Mouse (Mus musculus) right cerebral cortex, adult 18-20 months (tissue): ENCODE measurements around the gene Riok1.

Experiments
- DNase-seq: peaks from one replicate; pipeline ENCODE4 v3.0.0; 2022; ENCODE audit warnings: mixed read lengths

Gene Riok1

DNA sequence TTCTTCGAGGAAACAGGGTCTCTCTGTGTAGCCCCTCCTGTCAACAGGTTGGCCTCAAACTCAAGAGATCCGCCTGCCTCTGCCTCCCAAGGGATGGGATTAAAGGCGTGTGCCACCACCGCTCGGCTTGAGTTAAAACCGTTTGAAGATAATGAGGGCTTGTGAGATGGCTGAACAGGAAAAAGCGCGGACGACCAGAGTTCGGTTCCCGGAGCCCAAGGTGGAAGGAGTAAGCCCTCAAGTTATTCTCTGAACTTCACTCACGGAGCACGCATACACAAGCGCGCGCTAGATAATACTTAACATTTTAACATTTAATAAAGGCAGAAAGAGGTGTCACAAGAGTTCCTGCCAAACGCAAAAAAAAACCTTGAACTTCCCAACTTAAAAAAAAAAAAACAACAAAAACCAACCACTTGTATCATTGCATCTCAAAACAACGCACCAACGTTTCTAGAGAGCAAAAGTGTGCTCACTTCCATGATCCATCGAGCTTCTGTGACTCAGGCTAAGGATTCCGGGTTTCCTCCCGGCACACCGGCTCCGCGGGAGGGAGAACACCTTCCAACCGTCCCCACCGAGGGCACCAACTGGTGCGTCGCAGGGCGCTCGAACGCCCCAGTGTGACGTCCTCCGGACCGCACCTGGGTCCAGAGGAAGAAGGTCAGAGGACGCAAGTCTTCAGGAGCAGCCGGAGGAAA is at the start of gene Riok1:
TSS of gene Riok1 (plus strand) at position 653 of the 701 bp plus-strand sequence.
- DNase-seq = no peak

DNA sequence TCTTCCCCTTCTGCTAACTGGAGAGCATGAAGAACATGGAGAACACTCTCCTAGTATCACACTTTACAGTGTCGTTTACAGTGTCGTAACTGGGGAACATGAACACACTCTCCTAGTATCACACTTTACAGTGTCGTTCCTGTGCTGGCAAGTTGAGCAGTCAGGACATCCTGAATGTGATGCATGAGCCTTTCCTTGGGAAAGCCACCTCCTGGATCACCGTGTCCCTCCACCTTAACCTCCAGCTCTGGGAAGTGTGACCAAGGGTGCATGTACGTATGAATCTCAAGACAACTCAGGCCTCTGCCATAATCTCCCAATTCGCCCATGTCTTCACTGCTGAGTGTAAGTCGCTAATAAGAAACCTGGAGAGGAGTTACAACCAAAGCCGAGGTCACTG is 47.1 kb upstream of the Riok1 start:
- no peak for DNase-seq

DNA sequence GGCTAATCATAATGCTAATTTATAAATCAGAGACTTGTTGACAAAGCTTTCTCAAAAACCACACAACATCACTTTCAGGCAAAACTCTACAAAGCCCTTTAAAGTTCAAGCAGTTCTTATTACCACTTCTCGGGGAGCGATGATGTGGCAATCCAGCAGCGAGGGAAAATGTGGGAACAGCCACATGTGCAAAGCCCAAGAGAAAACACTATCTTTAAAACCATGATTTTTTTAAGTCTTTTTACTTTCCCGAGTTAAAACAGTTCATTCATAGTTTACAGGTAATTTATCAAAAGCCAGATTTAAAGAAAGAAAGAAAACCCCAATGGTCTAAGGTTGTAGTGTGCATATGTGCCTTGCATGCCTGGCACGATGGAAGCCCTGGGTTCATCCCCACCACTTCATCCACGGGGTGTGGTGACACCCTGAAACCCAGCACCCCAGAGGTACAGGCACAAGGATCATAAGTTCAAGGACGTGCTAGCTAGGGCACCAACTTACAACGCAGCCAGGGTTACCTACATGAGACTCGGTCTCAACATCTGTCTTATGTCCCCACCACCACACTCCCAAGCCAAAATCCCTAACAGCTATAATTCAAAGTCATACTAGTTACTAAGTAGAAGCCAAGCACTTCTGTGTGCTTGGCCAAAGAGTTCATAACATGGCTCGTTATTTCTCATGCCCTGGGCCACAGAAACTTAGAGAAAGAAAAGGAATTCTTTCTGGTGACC is 44.0 kb upstream of the Riok1 start:
- DNase-seq = no peak

DNA sequence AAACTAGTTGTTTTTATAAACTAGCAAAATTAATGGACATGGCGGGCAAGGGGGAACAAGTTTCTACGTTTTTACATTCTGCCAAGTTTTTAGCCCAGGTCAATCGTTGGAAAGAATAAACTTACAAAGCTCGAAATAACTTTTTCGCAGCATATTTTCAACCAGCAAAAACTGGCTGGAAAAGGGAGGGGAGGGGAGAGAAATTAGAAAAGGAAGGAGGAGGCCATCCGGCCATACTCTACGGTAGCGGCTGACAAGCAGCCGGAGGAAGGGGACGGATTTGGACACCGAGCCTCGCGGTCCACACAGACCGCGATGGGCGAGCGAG is 43.5 kb upstream of the Riok1 start:
- no peak for DNase-seq

DNA sequence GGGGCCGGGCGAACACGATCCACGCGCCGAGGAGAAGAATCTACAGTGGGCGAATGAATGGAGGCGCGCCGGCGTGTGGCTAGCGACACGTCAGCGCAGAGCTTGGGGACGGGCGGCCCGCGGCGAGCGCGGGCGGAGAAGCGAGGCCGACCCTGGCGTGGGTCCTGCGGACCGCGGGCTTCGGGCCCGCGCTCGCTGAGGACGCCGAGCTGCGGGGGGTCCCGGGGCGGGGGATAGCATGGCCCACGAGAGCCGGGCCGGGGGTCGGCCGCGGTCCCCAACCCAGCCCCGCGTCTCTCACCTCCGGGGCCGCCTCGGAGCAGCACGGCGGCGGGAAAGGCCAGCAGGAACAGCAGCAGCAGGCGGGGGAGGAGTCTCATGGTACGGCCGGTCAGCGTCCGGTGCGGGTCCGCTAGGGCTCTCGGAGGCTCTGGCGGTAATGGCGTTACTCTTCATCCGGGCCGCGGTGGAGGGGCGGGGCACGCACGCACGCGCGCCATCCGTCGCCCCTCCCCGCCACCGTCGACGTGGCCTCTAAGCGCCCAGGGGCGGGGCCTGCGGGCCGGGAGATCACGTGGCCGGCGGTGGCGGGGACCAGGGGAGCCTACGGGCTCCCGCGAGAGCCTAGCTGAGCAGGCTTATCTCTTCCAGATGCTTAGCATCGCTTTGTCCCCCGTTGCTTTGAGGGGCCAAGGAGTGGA is 42.9 kb upstream of the Riok1 start, which contains the start of gene Ssr1:
TSS of gene Ssr1 (minus strand) at position 514 of the 701 bp plus-strand sequence.
- peak; percentile 97 for DNase-seq

DNA sequence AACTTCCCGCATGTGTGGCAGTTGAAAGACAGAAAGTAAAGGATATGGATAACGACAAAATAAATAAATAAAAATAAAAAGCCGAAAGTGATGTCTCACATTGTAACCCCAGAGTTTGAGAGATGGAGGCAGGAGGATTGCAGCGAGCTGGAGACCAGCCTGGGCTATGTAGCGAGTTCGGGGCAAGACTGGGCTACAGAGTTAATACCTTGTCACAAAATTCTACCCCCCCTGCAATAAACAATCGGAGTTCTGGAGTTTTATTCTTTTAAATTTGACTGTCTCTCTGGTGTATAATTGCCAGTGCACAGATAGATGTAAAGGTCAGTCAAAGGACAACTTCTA is 42.4 kb upstream of the Riok1 start:
- DNase-seq = no peak

DNA sequence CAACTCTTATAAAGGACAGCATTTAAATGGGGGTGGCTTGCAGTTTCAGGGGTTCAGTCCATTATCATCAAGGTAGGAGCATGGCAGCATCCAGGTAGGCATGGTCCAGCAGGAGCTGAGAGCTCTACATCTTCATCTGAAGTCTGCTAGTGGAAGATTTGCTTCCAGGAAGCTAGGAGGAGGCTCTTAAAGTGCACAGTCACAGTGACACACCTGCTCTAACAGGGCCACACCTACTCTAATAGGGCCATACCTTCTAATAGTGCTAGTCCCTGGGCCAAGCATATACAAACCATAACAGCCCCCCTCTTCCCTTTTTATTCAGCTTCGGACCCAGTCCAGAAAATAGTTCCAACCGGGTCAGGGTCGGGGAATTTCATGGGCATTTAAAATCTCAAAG is 37.1 kb upstream of the Riok1 start:
- no peak for DNase-seq

DNA sequence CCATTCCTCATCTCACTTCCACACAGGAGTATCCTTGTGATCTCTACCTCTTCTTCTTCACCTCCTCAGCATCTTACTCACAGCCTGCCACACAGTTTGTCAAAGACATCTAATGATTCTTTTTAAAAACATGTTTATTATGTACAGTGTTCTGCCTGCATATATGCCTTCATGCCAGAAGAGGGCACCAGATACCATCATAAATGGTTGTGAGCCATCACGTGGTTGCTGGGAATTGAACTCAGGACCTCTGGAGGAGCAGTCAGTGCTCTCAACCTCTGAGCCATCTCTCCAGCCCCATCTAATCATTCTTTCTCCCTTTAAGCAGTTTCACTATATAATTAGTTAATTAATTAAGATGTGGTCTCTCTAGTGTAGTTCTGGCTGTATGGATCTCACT is 34.3 kb upstream of the Riok1 start:
- DNase-seq = no peak

DNA sequence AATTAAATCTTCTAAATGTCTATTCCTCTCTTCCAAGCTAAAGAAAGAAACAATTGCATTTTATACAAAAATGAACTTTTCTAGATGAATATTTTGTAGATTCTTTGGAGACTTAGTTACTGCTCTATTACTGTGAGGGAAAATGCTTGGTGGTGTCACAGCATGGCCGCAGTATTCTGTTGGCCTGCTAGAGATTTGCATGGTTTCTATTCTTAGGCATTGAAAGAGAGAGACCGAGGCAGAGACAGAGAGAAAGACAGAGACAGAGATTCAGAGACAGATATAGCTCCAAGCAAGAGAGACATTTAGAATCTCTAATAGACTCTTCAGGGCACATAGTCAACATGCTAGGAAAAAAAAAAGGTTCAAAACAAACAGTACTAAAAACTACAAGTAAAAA is 28.8 kb upstream of the Riok1 start:
- DNase-seq = no peak

DNA sequence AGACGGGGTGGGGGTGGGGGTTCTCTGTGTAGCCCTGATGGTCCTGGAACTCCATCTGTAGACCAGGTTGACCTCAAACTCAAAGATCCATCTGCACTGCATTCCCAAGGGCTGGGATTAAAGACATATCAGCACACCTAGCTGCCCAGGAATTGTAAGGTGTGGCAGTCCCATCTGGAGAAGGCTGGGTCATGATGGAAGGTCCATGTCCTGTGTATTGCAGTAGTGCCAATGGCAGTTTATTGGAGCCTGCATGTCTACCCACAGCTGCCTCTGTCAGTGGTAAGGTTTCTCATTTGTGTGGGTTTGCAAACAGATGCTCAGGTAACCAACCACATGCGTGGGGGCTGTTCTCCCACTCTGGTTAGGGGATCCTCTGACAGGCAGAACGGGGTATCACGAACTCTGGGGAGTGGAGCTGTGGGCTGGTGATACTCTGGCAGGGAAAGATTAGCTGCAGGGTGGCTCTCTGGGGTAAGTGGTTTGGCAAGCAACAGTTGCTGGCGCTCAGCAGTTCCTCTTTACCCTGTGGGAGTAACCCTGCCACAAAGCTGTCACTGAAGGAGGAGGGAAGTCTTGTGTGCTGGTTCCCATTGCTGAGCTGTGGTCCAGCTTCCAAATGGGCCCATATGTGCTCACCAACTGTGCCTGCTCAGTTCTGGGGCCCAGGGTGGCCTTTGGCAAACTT is 26.9 kb upstream of the Riok1 start:
- DNase-seq = no peak

DNA sequence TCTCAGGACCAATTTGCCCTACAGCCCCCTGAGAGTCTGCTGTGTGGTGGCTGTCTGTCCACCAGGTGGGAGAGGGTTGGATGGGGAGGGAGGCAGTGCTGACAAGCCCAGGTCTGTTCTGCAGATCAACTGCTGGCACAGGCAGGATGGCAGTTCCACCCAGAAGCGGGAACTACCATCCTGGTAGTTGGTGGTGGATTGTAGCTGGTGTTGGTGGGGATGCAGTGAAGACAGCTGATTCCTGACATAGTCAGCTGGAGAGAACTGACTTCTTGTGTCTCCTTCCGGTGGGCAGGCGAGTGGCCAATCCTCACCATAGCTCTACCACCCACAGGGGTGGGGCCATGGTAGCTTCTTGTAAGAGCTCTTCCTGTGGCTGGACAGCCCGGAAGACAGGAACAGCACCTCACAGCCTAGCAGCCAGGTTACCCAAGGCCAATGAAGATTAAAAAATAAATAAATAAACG is 26.3 kb upstream of the Riok1 start:
- DNase-seq = no peak

DNA sequence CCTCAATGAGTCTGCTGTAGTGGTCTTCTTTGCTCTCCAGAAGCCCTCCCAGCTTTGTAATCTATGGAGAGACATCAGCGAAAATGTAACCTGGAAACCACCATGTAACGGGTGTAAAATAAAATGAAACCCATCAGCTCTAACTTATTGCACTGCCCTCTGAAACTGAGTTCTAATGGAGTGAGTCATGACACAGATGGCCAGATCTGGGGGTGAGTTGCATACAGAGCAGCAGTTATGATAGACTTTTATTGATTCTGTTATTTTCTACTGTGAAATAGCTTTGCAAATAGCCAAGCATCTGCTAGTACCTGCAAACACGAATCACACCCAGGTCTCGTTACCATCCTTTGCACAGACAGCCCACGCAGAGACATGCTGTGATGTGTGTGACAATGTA is 24.4 kb upstream of the Riok1 start:
- DNase-seq = no peak

DNA sequence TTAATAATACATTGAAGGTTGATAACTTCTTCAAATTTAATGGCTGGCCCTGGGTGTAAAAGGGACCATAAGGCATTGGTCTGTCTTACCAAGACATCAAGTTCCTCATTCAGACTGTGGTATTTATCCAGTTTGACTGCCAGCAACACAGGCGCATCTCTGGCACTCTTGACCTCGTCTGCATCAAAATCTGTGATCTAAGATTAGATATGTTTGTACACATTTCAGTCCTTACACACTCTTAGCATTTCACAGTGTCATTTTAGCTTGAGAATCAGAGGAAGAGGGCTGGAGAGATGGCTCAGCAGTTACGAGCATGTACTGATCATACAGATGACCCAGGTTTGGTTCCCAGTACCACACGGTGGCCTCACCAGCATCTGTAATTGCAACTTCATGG is 21.2 kb upstream of the Riok1 start:
- DNase-seq = no peak

DNA sequence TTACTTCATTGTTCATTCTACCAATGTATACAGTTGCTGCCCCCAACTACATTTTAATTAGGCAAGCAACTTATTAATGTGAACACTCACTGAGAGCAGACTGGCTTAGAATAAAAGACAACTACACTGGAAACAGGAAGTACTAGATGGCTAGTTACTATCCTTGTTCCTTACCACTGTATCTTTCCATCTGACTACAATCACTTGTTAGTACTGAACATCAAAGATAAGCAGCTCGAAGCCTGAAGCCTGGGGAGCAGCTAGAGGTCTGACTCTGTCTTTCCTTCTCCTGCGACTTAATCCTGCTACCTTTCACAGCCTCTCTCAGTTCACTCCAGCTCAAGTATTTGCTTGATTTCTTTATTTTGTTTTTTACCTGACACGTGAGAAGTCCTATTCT is 18.0 kb upstream of the Riok1 start:
- DNase-seq = no peak

DNA sequence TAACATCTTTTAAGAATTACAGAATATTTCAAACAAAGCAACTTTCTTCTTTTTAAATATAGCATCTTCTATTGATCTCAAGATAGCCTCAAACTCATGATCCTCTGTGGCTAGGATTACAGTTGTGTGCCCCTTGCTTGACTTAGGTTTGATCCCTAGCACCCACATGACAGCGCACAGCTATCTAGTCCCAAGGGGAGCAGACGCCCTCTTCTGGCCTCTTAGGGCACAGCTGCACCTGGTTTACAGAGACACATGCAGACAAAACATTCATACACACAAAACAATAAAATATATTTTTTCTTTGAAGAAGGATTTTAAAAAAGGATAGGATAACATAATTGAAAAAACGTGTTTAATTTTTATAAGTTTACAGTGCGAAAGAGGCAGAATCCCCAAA is 10.9 kb upstream of the Riok1 start:
- DNase-seq = no peak

DNA sequence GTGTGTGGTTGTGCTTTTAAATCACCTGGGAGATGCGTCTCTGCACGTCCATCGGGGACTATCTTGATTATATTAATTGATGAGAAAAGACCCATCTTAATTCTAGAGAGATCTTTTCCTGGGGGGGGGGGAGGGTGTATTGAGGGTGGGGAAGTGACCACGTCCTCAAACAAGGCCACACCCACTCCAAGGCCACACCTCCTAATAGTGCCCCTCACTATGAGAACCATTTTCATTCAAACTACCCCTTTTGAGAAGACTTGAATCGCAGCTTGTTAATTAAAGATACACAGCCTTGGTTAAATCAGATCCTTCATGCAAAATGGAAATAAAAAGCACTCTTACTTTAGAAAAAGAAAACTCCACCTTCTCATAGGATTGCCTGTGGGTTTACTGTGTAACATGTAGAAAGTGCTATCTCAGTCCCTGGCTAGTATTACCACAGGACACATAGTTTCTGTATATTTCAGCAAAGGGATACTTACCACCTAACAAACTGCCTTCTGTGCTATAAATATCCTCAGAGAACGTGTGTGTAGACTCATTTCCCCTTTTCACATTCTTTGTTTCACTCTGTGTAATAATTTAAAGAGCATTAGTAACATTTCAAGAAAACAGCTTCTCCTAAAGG is 9.1 kb upstream of the Riok1 start:
- DNase-seq = no peak

DNA sequence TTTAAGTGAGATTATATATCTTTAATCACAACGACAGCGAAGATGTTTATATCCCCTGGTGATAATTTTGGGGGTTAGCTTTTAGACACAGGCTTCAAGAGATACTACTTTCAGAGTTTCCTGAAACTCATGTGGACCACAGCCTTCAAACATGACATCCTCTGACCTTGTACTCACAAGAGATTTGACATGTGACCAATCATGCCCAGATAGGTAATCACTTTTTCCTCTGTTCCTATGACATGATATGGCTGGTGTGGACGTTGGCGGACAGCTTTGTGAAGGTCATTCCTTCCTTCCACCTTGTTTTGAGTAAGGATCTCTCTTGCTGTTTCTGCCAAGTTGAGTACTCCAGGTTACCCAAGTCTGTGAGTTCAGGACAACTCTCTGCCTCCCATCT is 8.4 kb upstream of the Riok1 start:
- DNase-seq = no peak

DNA sequence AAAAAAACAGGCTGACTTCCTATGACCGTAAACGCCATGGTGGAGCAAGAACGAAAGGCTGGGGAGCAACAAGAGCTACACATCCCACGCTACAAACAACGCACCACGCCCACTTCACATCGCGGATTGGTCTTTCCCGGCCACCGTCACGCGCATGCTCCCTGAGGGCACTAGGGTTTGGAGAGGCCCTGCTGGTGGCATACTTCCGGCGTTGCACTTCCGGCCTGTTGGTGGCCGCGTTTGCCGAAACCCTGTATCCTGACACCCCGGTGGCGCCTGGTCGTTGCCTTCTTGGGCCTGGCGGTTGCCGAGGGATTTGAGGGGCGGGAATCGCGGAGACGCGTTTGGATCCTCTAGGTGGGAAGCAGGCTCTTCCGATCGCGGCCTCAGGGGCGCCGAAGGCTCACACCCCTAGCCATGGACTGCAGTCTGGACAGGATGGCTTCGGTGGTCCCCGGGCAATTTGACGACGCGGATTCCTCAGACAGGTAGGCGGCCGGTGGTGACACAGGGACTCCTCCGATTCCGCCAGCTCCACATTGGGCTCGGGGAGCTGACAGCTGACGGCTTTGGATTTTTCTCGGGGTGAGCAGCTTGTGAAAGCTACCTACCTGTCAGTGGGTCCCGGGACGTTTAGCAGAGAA is 371 bp downstream of the Riok1 start, which contains the start of gene Cage1:
TSS of gene Cage1 (minus strand) at position 26 of the 644 bp plus-strand sequence.
- DNase-seq = peak; percentile 97

DNA sequence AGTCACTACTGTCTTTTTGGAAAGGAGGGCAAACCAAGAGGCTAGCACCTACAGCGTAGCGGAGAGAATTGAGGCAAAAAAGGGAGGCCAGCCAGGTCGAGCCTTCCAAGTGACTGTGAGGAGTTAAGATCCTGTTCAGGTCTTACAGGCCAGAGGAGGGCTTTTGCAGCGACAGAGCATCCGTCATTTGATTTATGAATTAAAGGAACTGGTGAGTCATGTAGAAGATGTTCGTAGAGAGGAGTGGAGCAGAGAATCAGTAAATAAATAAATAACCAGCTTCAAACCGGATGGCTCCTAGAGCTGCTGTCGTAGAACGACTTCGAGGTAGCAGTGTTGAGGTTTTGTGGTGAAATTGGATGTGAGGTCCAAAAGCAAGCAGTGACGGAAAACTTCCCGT is 1.0 kb downstream of the Riok1 start:
- no peak for DNase-seq

DNA sequence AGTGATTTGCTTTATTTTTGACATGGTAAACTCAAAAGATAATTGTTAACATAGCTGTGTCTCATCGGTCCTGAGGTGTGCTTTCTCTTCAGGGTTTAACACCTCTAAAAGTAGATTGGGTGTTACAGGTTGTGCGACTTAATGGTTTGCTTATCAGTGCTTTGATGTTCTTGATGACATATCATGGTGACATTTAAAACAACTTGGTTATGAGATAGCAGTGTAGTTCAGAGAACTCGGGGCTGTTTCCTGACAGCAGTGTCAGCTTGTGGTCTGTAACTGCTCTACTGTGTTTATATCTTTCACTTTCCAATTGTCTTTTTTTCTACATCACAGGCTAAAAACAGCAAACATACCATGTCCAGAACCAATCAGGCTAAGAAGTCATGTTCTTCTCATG is 13.1 kb downstream of the Riok1 start:
- no peak for DNase-seq

DNA sequence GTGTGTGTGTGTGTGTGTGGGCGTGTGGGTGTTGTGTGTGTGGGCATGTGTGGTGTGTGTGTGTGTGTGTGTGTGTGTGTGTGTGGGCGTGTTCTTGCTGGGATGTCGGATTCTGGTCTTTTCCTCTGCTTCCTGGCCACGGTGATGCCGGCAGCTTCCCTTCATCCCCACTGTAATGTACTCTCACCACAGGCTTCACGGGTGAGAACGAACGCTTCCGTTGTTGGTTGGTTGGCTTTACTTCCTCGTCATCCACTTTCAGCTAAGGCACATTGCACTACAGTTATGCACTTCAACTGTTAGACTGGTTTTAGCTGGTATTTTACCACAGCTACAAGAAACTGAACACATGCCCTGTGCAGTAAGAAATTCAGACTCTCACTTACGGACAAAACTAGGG is 25.9 kb downstream of the Riok1 start:
- no peak for DNase-seq
